Mouse (Mus musculus) CH12.LX (cell line): ENCODE results near the gene Cyp2d26. TPM values are rescaled to one million over a fixed set of nuclear protein-coding genes. Genes with fewer than 3 reads are reported as not detected.

Experiments
- DNase-seq: peaks from one replicate; pipeline ENCODE4 v3.0.0-alpha.2; 2013; ENCODE audit errors: extremely low read depth
- H3K27ac ChIP-seq: 2 replicates; pipeline ENCODE4 v1.5.1; 2012; ENCODE audit warnings: low read depth, mild to moderate bottlenecking, control low read depth, moderate library complexity; ENCODE audit not compliant: insufficient read depth
- H3K27me3 ChIP-seq: replicated peaks from 2 replicates; pipeline ENCODE3; 2012; ENCODE audit warnings: inconsistent platforms
- H3K36me3 ChIP-seq, 2 experiments: replicated peaks in 1 of 2; 2 replicates each; pipeline versions ENCODE3 to v1.6.1; 2012; ENCODE audit warnings: inconsistent platforms in 1 of 2, low read length in 1 of 2, mild to moderate bottlenecking in 1 of 2, mixed read lengths in 1 of 2, moderate library complexity in 1 of 2; ENCODE audit not compliant: control insufficient read depth in 1 of 2, insufficient read depth in 1 of 2
- H3K4me1 ChIP-seq, 2 experiments: 2 replicates each; pipeline ENCODE4 v1.6.1; 2012; ENCODE audit warnings: inconsistent platforms in 1 of 2, moderate library complexity in 1 of 2; ENCODE audit not compliant: insufficient read depth in 2 of 2, control insufficient read depth in 1 of 2
- H3K4me2 ChIP-seq: 2 replicates; pipeline ENCODE4 v1.6.1; 2012; ENCODE audit warnings: low read depth, mild to moderate bottlenecking, control low read depth; ENCODE audit not compliant: poor library complexity, insufficient read depth, severe bottlenecking
- H3K4me3 ChIP-seq, 3 experiments: fragments of 150-350 bp in 1 of 3; sonication (generic) in 1 of 3; replicated peaks in 1 of 3; 2 replicates each; pipeline versions ENCODE3 to v1.5.1; 2011 to 2012; ENCODE audit warnings: low read depth in 2 of 3, low read length in 2 of 3, mild to moderate bottlenecking in 2 of 3, moderate library complexity in 2 of 3, control low read depth in 1 of 3, improper control_type of control experiment in 1 of 3, inconsistent platforms in 1 of 3, mixed read lengths in 1 of 3; ENCODE audit not compliant: poor library complexity in 1 of 3
- H3K79me2 ChIP-seq: replicated peaks from 2 replicates; pipeline ENCODE4 v1.6.1; 2012; ENCODE audit warnings: mild to moderate bottlenecking, moderate library complexity; ENCODE audit not compliant: control insufficient read depth, poor library complexity, insufficient read depth, severe bottlenecking; ENCODE audit errors: extremely low read depth
- H3K9ac ChIP-seq: 2 replicates; pipeline ENCODE4 v1.6.1; 2012; ENCODE audit warnings: low read depth, mild to moderate bottlenecking, control low read depth, moderate library complexity; ENCODE audit not compliant: insufficient read depth
- H3K9me3 ChIP-seq: replicated peaks from 2 replicates; pipeline ENCODE3; 2012; ENCODE audit warnings: low read length, inconsistent platforms, mixed read lengths
- BHLHE40 ChIP-seq: IDR thresholded peaks from 2 replicates; pipeline ENCODE4 v1.6.1; 2011; ENCODE audit warnings: mild to moderate bottlenecking, low read depth, low read length, improper control_type of control experiment
- CHD1 ChIP-seq: IDR thresholded peaks from 2 replicates; pipeline ENCODE4 v1.6.1; 2012; ENCODE audit warnings: low read depth, low read length, improper control_type of control experiment, inconsistent platforms
- CHD2 ChIP-seq: IDR thresholded peaks from 2 replicates; pipeline ENCODE4 v1.6.1; 2011; ENCODE audit warnings: low read length, improper control_type of control experiment
- CTCF ChIP-seq, 2 experiments: IDR thresholded peaks in 1 of 2; conservative IDR thresholded peaks in 1 of 2; 2 replicates each; pipeline ENCODE4 v1.5.1; 2011 to 2012; ENCODE audit warnings: low read depth in 2 of 2, low read length in 2 of 2, improper control_type of control experiment in 1 of 2, inconsistent platforms in 1 of 2, mild to moderate bottlenecking in 1 of 2, moderate library complexity in 1 of 2
- E2F4 ChIP-seq: IDR thresholded peaks from 2 replicates; pipeline ENCODE4 v1.6.1; 2011; ENCODE audit warnings: low read depth, low read length, improper control_type of control experiment; ENCODE audit not compliant: insufficient replicate concordance
- ELF1 ChIP-seq: IDR thresholded peaks from 2 replicates; pipeline ENCODE4 v1.6.1; 2014; ENCODE audit warnings: low read depth, mild to moderate bottlenecking, inconsistent platforms, low read length, improper control_type of control experiment
- EP300 ChIP-seq: IDR thresholded peaks from 2 replicates; pipeline ENCODE4 v1.6.1; 2011; ENCODE audit warnings: low read length, improper control_type of control experiment
- ETS1 ChIP-seq: conservative IDR thresholded peaks from 2 replicates; pipeline ENCODE4 v1.6.1; 2012; ENCODE audit warnings: low read depth, mild to moderate bottlenecking, inconsistent platforms, low read length, improper control_type of control experiment, moderate library complexity
- HCFC1 ChIP-seq: IDR thresholded peaks from 2 replicates; pipeline ENCODE4 v1.6.1; 2012; ENCODE audit warnings: low read depth, mild to moderate bottlenecking, inconsistent platforms, low read length, improper control_type of control experiment
- KAT2A ChIP-seq: IDR thresholded peaks from 2 replicates; pipeline ENCODE4 v1.6.1; 2012; ENCODE audit warnings: low read length, improper control_type of control experiment, inconsistent platforms; ENCODE audit not compliant: insufficient replicate concordance
- MAFK ChIP-seq: IDR thresholded peaks from 2 replicates; pipeline ENCODE4 v1.6.1; 2011; ENCODE audit warnings: low read length, improper control_type of control experiment; ENCODE audit not compliant: insufficient replicate concordance
- MAZ ChIP-seq: IDR thresholded peaks from 2 replicates; pipeline ENCODE4 v1.6.1; 2012; ENCODE audit warnings: low read depth, mild to moderate bottlenecking, inconsistent platforms, low read length, improper control_type of control experiment, moderate library complexity
- NELFE ChIP-seq: IDR thresholded peaks from 2 replicates; pipeline ENCODE4 v1.6.1; 2011; ENCODE audit warnings: low read depth, low read length, improper control_type of control experiment
- NRF1 ChIP-seq: IDR thresholded peaks from 2 replicates; pipeline ENCODE4 v1.6.1; 2014; ENCODE audit warnings: low read depth, mild to moderate bottlenecking, inconsistent platforms, low read length, improper control_type of control experiment, moderate library complexity
- PAX5 ChIP-seq: IDR thresholded peaks from 2 replicates; pipeline ENCODE4 v1.6.1; 2012; ENCODE audit warnings: low read length, inconsistent platforms, mixed read lengths
- POLR2A ChIP-seq: IDR thresholded peaks from 2 replicates; pipeline ENCODE4 v1.6.1; 2011; ENCODE audit warnings: low read depth, mild to moderate bottlenecking, improper control_type of control experiment, low read length
- RAD21 ChIP-seq: IDR thresholded peaks from 2 replicates; pipeline ENCODE4 v1.6.1; 2011; ENCODE audit warnings: low read depth, mild to moderate bottlenecking, low read length, improper control_type of control experiment, moderate library complexity
- RCOR1 ChIP-seq: conservative IDR thresholded peaks from 2 replicates; pipeline ENCODE4 v1.6.1; 2012; ENCODE audit warnings: low read depth, mild to moderate bottlenecking, inconsistent platforms, low read length, improper control_type of control experiment
- TBP ChIP-seq: conservative IDR thresholded peaks from 2 replicates; pipeline ENCODE4 v1.6.1; 2011; ENCODE audit warnings: low read depth, low read length, improper control_type of control experiment
- TCF12 ChIP-seq: IDR thresholded peaks from 2 replicates; pipeline ENCODE4 v1.6.1; 2014; ENCODE audit warnings: low read depth, mild to moderate bottlenecking, inconsistent platforms, low read length, improper control_type of control experiment
- USF1 ChIP-seq: IDR thresholded peaks from 2 replicates; pipeline ENCODE4 v1.6.1; 2014; ENCODE audit warnings: low read depth, mild to moderate bottlenecking, inconsistent platforms, low read length, improper control_type of control experiment
- ZC3H11A ChIP-seq: IDR thresholded peaks from 2 replicates; pipeline ENCODE4 v1.6.1; 2012; ENCODE audit warnings: low read depth, mild to moderate bottlenecking, inconsistent platforms, low read length, improper control_type of control experiment
- dilution Hi-C: fragments of 300-500 bp; cut with MboI; formaldehyde crosslinking; loops from 2 replicates; pipeline ENCODE4 v1.14.3; 2020; ENCODE audit warnings: low sequenced_read_pairs; ENCODE audit not compliant: extremely low pct_unique_long_range_greater_than_20kb, extremely low pct_ligation_motif_present
- in situ Hi-C: fragments of 300-500 bp; cut with MboI; formaldehyde crosslinking; loops from 3 replicates; pipeline ENCODE4 v1.14.3; 2019; ENCODE audit warnings: low sequenced_read_pairs, low pct_ligation_motif_present, low pct_unique_long_range_greater_than_20kb, mixed read lengths
- polyA plus RNA-seq: library from polyadenylated mRNA; unstranded; fragments of >175 nt; gene quantifications from 2 replicates; pipeline ENCODE4 v1.2.1, GENCODE M21; 2012; ENCODE audit warnings: low read depth; ENCODE audit not compliant: insufficient read length
- total RNA-seq, 2 experiments: library from RNA; depleted of rRNA; stranded (reverse); fragments of 300-350 nt in 1 of 2; fragments of >200 nt in 1 of 2; gene quantifications; 2 replicates each; pipeline ENCODE4 v1.2.3; 2012 to 2014

The Cyp2d26 gene
- total and polyA plus RNA-seq, 3 experiments = not detected

GRCm38 (mm10) chr15:82793868-82794267 lies 226 bp downstream of the Cyp2d26 start:
- no peaks in the 10 kb centered on the region for H3K4me1 ChIP-seq
- dilution Hi-C loops = no loop called here
- no peaks in the 10 kb centered on the region for H3K9me3 ChIP-seq
- H3K27ac ChIP-seq = no peak overlapping the region
- no peaks in the 10 kb centered on the region for H3K36me3 ChIP-seq
- no peak for DNase-seq
- H3K27me3 ChIP-seq = peaks cover 17% of the 10 kb centered on the region
- no peak overlapping the region for H3K9ac ChIP-seq
- TF ChIP-seq KAT2A (no peak), USF1 (no peak), RCOR1 (no peak), EP300 (no peak), BHLHE40 (no peak), NELFE (no peak), ETS1 (no peak), E2F4 (no peak), ZC3H11A (no peak), CTCF (conservative IDR thresholded peaks at IDR 0.05 in 1 of 2, IDR thresholded peaks at IDR 0.05 in 1 of 2; ENCODE audit: low read depth in 2 of 2, low read length in 2 of 2) (no peak)
- TF ChIP-seq, all 38 proteins: peak for 0
- no peaks in the 10 kb centered on the region for H3K79me2 ChIP-seq
- H3K4me3 ChIP-seq = no peak overlapping the region
- H3K4me2 ChIP-seq = no peak overlapping the region
- in situ Hi-C loops = loop anchor here (25.0 kb wide), 1 partner anchor 507 kb away; the partner anchor contains the start of gene Wbp2nl

- H3K27ac ChIP-seq = no peak overlapping the region
Measured at GRCm38 (mm10) chr15:82793454-82793853, 640 bp downstream of the Cyp2d26 start.

GRCm38 (mm10) chr15:82792566-82792965 lies 1.5 kb downstream of the Cyp2d26 start:
- in situ Hi-C loops (loop anchor here (25.0 kb wide), 1 partner anchor 505 kb away; the partner anchor contains the start of gene Wbp2nl), dilution Hi-C loops (no loop called here)
- Histone ChIP-seq H3K27me3 (peaks cover 20% of the 10 kb centered on the region), H3K36me3 (no peaks in the 10 kb centered on the region), H3K4me1 (no peaks in the 10 kb centered on the region), H3K9me3 (no peaks in the 10 kb centered on the region), H3K9ac (no peak overlapping the region), H3K79me2 (no peaks in the 10 kb centered on the region), H3K27ac (no peak overlapping the region), H3K4me2 (no peak overlapping the region), H3K4me3 (no peak overlapping the region)
- DNase-seq = no peak
- TF ChIP-seq TCF12 = no peak
- TF ChIP-seq ELF1 = no peak
- TF ChIP-seq ZC3H11A = no peak
- no peak for TF ChIP-seq MAZ
- no peak for TF ChIP-seq CHD2
- no peak for TF ChIP-seq HCFC1
- TF ChIP-seq TBP = no peak
- no peak for TF ChIP-seq PAX5
- no peak for TF ChIP-seq RAD21
- TF ChIP-seq CHD1 = no peak
- no peak for TF ChIP-seq POLR2A

More at GRCm38 (mm10) chr15:82793454-82793853, 640 bp downstream of the Cyp2d26 start:
- no peak overlapping the region for H3K4me3 ChIP-seq
- no peaks in the 10 kb centered on the region for H3K79me2 ChIP-seq
- no peak overlapping the region for H3K4me2 ChIP-seq
- in situ Hi-C loops = loop anchor here (25.0 kb wide), 1 partner anchor 506 kb away; the partner anchor contains the start of gene Wbp2nl
- no peak overlapping the region for H3K9ac ChIP-seq
- H3K9me3 ChIP-seq = no peaks in the 10 kb centered on the region
- TF ChIP-seq MAFK (no peak), ETS1 (no peak), USF1 (no peak), HCFC1 (no peak), NRF1 (no peak), KAT2A (no peak)
- TF ChIP-seq, all 38 proteins: peak for 0
- Histone ChIP-seq H3K27me3 (peaks cover 18% of the 10 kb centered on the region), H3K4me1 (no peaks in the 10 kb centered on the region), H3K36me3 (no peaks in the 10 kb centered on the region)
- dilution Hi-C loops = no loop called here
- DNase-seq = no peak
